9 mouse cellular contexts compared by ENCODE assay signal in the genomic region with DNA sequence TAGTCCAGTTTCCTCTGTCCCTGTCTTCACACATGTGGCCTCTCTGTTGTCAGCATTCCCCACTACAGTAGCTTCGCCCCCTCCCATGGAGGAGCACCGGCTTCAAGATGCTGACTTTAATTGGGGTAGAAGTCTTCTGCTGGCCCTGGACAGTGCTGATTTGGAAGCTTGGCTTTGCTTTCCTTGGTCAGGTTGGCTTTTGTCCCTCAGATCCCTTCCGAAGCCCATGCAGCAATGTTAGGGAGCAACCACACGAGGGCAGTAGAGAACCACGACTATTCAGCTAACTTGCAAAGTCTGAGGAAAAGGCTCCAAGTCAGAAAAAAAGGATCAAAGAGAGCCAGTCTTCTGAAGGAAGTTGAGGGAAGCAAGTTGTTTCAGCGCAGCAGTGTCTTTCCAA. TPM values are rescaled to one million over a fixed set of nuclear protein-coding genes. Genes with fewer than 3 reads are reported as not detected.
DNase-seq lines count a peak whose midpoint lies in the region; ATAC-seq lines count a peak whose summit lies in the region.
"Had no signal": no experiment of that assay in that cellular context is flagged by ENCODE, and none has a peak within 500 bp of the region (broad histone marks: within the 10 kb centered on the region; RNA-seq: fewer than 3 reads in every experiment).

No protein-coding gene starts in this region.

- no peak overlapping the region for H3K4me3 ChIP-seq in intestine, embryonic 16.5 days (ENCODE audit: low read length)
- no peak overlapping the region for H3K4me3 ChIP-seq in midbrain, embryonic 16.5 days (ENCODE audit: low read depth, low read length)
- H3K4me3 ChIP-seq: erythroblast, embryonic 14.5 days had no signal

- H3K27ac ChIP-seq in intestine, embryonic 16.5 days (ENCODE audit: low read length): no peak overlapping the region
- H3K27ac ChIP-seq in midbrain, embryonic 16.5 days (ENCODE audit: low read length): no peak overlapping the region

- H3K9ac ChIP-seq in intestine, embryonic 16.5 days (ENCODE audit: low read depth, low read length): peak overlapping the region; percentile 32; the same call in 1 of the 2 replicates
- no peak overlapping the region for H3K9ac ChIP-seq in midbrain, embryonic 16.5 days (ENCODE audit: low read depth, low read length)

- no peaks in the 10 kb centered on the region for H3K9me3 ChIP-seq in intestine, embryonic 16.5 days (ENCODE audit: control insufficient read depth, low read length)
- H3K9me3 ChIP-seq in midbrain, embryonic 16.5 days (replicated peaks; ENCODE audit: control insufficient read depth, low read length, poor library complexity, severe bottlenecking): no peaks in the 10 kb centered on the region

- intact Hi-C loops in left cerebral cortex, postnatal 25 days (cut with DNase I): loop anchor here (1.0 to 5.0 kb wide), 5 partner anchors 34 to 739 kb away; a partner anchor contains a TSS

- ATAC-seq in intestine, embryonic 16.5 days: 0 out of 2 replicates have a peak, but pooled peaks have one; percentile 42
- 0 out of 2 replicates have a peak, but pooled peaks have one; percentile 51 for ATAC-seq in midbrain, embryonic 16.5 days

- peak; percentile 28 to 56 for DNase-seq in urinary bladder, adult 18-20 months (ENCODE audit: low spot score in 2 of 2)
- DNase-seq in urinary bladder, adult 2 months (ENCODE audit: low spot score): no peak
- peak; percentile 76 to 86 for DNase-seq in cerebellum, postnatal 25 days
- DNase-seq in gastrocnemius, postnatal 25 days: peak; percentile 50
- DNase-seq in left cerebral cortex, postnatal 25 days (ENCODE audit: low spot score in 2 of 2): peak; percentile 57 to 81
- DNase-seq in splenic B cell, adult 2 months (ENCODE audit: low read depth, low spot score): peak; percentile 80

- no peaks in the 10 kb centered on the region for H3K36me3 ChIP-seq in intestine, embryonic 16.5 days (ENCODE audit: control insufficient read depth, insufficient read depth, low read length)
- peaks cover 3% of the 10 kb centered on the region; the same call in 1 of the 2 replicates for H3K36me3 ChIP-seq in midbrain, embryonic 16.5 days (ENCODE audit: control insufficient read depth, insufficient read depth, low read length)
- H3K36me3 ChIP-seq in splenic B cell, adult 2 months (ENCODE audit: control insufficient read depth, insufficient read depth, low read length, poor library complexity, severe bottlenecking): peaks cover 2% of the 10 kb centered on the region; the same call in 1 of the 2 replicates

- WGBS in intestine, embryonic 16.5 days: 8% methylated on average over 6 of the region's 6 CpGs
- 10% methylated on average over 6 of the region's 6 CpGs for WGBS in midbrain, embryonic 16.5 days

- H3K4me2 ChIP-seq in intestine, embryonic 16.5 days (ENCODE audit: low read depth, low read length): no peak overlapping the region
- H3K4me2 ChIP-seq in midbrain, embryonic 16.5 days (ENCODE audit: low read length): no peak overlapping the region

- H3K4me1 ChIP-seq in intestine, embryonic 16.5 days (ENCODE audit: control insufficient read depth, insufficient read depth, low read length): peaks cover 6% of the 10 kb centered on the region; the same call in 1 of the 2 replicates
- no peaks in the 10 kb centered on the region for H3K4me1 ChIP-seq in midbrain, embryonic 16.5 days (ENCODE audit: control insufficient read depth, insufficient read depth, low read length)

- H3K27me3 ChIP-seq in intestine, embryonic 16.5 days (replicated peaks; ENCODE audit: control insufficient read depth, insufficient read depth, low read length): no peaks in the 10 kb centered on the region
- no peaks in the 10 kb centered on the region for H3K27me3 ChIP-seq in midbrain, embryonic 16.5 days (ENCODE audit: control insufficient read depth, insufficient read depth, low read depth, low read length)
- no peaks in the 10 kb centered on the region for H3K27me3 ChIP-seq in splenic B cell, adult 2 months (ENCODE audit: control insufficient read depth, insufficient read depth, low read length, poor library complexity, severe bottlenecking)

RNA-seq across cellular contexts. Expression of a gene that starts 33.2 kb away (rescaled TPM):
- polyA plus RNA-seq in urinary bladder, adult 2 months (2012; rRNA removed): 174 and 196 TPM in 2 replicates
- total RNA-seq in gastrocnemius, postnatal 25 days (2021): 100 to 1,000 TPM; 244 to 251 TPM
- 277 and 288 TPM in 2 replicates for polyA plus RNA-seq in intestine, embryonic 16.5 days (2015; fragmentation: Nextera tagmentation; extraction: Ambion mirVana)
- total RNA-seq in left cerebral cortex, postnatal 25 days (2021): 10 to 100 TPM; 92.9 to 96.0 TPM
- 184 and 211 TPM in 2 replicates for polyA plus RNA-seq in midbrain, embryonic 16.5 days (2015; fragmentation: Nextera tagmentation; extraction: Ambion mirVana)

RNA-seq across cellular contexts. Expression of a gene that starts 35.9 kb away (rescaled TPM):
- 12.9 and 16.7 TPM in 2 replicates for polyA plus RNA-seq in urinary bladder, adult 2 months (2012; rRNA removed)
- total RNA-seq in gastrocnemius, postnatal 25 days (2021): 1 to 10 TPM; 8.0 to 9.4 TPM
- 14.8 and 18.7 TPM in 2 replicates for polyA plus RNA-seq in intestine, embryonic 16.5 days (2015; fragmentation: Nextera tagmentation; extraction: Ambion mirVana)
- total RNA-seq in left cerebral cortex, postnatal 25 days (2021): 10 to 100 TPM; 16.7 to 17.2 TPM
- polyA plus RNA-seq in midbrain, embryonic 16.5 days (2015; fragmentation: Nextera tagmentation; extraction: Ambion mirVana): 25.1 and 27.8 TPM in 2 replicates

RNA-seq across cellular contexts. Expression of a gene that starts 36.7 kb away (rescaled TPM):
- polyA plus RNA-seq in urinary bladder, adult 2 months (2012; rRNA removed): 17.1 and 18.8 TPM in 2 replicates
- 10 to 100 TPM; 17.4 to 18.6 TPM for total RNA-seq in gastrocnemius, postnatal 25 days (2021)
- 22.0 and 25.0 TPM in 2 replicates for polyA plus RNA-seq in intestine, embryonic 16.5 days (2015; fragmentation: Nextera tagmentation; extraction: Ambion mirVana)
- 10 to 100 TPM; 50.8 to 53.6 TPM for total RNA-seq in left cerebral cortex, postnatal 25 days (2021)
- polyA plus RNA-seq in midbrain, embryonic 16.5 days (2015; fragmentation: Nextera tagmentation; extraction: Ambion mirVana): 32.5 and 34.4 TPM in 2 replicates
